Mouse (Mus musculus) lung, embryonic 16.5 days (tissue): Measurements from ENCODE around the gene Gm9803. TPM values are rescaled to one million over a fixed set of nuclear protein-coding genes. Genes with fewer than 3 reads are reported as not detected.
"Not testable (repeated sequence)": the region's sequence is repeated elsewhere in the genome, so short reads cannot be mapped to it uniquely, and the experiment has no call there.

Experiments used
- ATAC-seq: fragments of 200-750 bp; cut with Nextera tagmentation; 2 replicates; pipeline ENCODE4 v1.8.0; 2017; ENCODE audit warnings: low read depth, mild to moderate bottlenecking, moderate library complexity
- H3K27ac ChIP-seq: fragments of 300-500 bp; sonication (generic); 2 replicates; pipeline ENCODE4 v1.5.1; 2014; ENCODE audit warnings: mild to moderate bottlenecking, control low read depth, low read length
- H3K27me3 ChIP-seq: fragments of 300-500 bp; sonication (generic); 2 replicates; pipeline ENCODE4 v1.6.1; 2014; ENCODE audit warnings: low read depth, low read length, mixed read lengths; ENCODE audit not compliant: control insufficient read depth, insufficient read depth
- H3K36me3 ChIP-seq: fragments of 300-500 bp; sonication (generic); 2 replicates; pipeline ENCODE4 v1.6.1; 2014; ENCODE audit warnings: low read length; ENCODE audit not compliant: control insufficient read depth, insufficient read depth
- H3K4me1 ChIP-seq: fragments of 300-500 bp; sonication (generic); replicated peaks from 2 replicates; pipeline ENCODE4 v1.6.1; 2014; ENCODE audit warnings: low read length, mixed read lengths; ENCODE audit not compliant: control insufficient read depth, insufficient read depth
- H3K4me2 ChIP-seq: fragments of 300-500 bp; sonication (generic); 2 replicates; pipeline ENCODE4 v1.6.1; 2014; ENCODE audit warnings: low read depth, low read length, control low read depth
- H3K4me3 ChIP-seq: fragments of 300-500 bp; sonication (generic); 2 replicates; pipeline ENCODE4 v1.5.1; 2014; ENCODE audit warnings: mild to moderate bottlenecking, low read length, control low read depth
- H3K9ac ChIP-seq: fragments of 300-500 bp; sonication (generic); 2 replicates; pipeline ENCODE4 v1.6.1; 2014; ENCODE audit warnings: low read length, control low read depth
- H3K9me3 ChIP-seq: fragments of 300-500 bp; sonication (generic); 2 replicates; pipeline ENCODE4 v1.6.1; 2016; ENCODE audit warnings: low read length; ENCODE audit not compliant: control insufficient read depth
- WGBS: fragments of 180-500 bp; shearing (Covaris S2); extraction: QIAGEN DNeasy Blood & Tissue Kit; methylation state at CpG from one replicate; pipeline ENCODE4 v1.1.7; 2014; 5-methylcytosine and 5-hydroxymethylcytosine counted together
- polyA plus RNA-seq: library from polyadenylated mRNA; unstranded; fragments of >200 nt; fragmentation: Nextera tagmentation; extraction: Ambion mirVana; gene quantifications from 2 replicates; pipeline ENCODE4 v1.2.1, GENCODE M21; 2015

Gm9803 gene
- polyA plus RNA-seq = 12.5 and 25.4 TPM in 2 replicates

DNA sequence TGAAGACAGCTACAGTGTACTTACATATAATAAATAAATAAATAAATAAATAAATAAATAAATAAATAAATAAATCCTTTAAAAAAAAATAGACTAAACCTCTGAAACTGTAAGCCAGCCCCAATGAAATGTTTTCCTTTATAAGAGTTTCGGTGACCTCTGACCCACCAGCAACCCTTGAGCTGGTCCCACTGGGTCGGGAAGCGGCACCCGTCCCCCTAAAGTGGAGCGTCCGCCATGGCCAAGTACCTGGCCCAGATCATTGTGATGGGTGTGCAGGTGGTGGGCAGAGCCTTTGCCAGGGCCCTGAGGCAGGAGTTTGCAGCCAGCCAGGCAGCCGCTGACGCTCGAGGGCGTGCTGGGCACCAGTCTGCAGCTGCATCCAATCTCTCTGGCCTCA is at the start of gene Gm9803:
TSS of gene Gm9803 (plus strand) at position 154 of the 400 bp plus-strand sequence.
- WGBS = 99% methylated on average over 10 of the region's 10 CpGs
- not testable (repeated sequence) for H3K27ac ChIP-seq, H3K4me3 ChIP-seq, ATAC-seq, H3K4me1 ChIP-seq, H3K4me2 ChIP-seq, H3K9ac ChIP-seq, H3K9me3 ChIP-seq, H3K27me3 ChIP-seq
- H3K36me3 ChIP-seq = peaks cover 12% of the 10 kb centered on the region

DNA sequence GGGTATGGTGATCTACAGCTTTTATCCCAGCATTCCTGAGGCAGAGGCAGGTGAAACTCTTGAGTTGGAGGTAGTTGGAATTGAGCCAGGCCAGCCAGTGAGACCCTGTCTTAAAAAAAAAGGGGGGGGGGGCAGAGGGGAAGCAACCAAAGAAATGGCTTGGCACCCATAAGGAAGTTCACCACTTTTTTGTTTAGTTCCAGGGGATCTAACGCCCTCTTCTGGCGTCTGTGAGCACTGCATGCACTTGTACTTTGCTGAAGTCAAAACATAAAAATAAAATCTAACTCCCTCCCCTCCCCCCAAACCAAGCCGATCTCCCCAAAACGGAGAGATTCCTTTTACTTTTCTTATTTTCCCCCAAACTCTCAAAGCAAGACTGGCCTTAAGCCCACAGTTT is 48.5 kb upstream of the Gm9803 start:
- peaks cover 10% of the 10 kb centered on the region for H3K4me1 ChIP-seq
- 45% methylated on average over 4 of the region's 4 CpGs for WGBS
- no peaks in the 10 kb centered on the region for H3K36me3 ChIP-seq
- no peaks in the 10 kb centered on the region for H3K9me3 ChIP-seq
- no peak overlapping the region for H3K27ac ChIP-seq
- ATAC-seq = no peak
- H3K4me2 ChIP-seq = no peak overlapping the region
- H3K27me3 ChIP-seq = no peaks in the 10 kb centered on the region
- no peak overlapping the region for H3K4me3 ChIP-seq
- no peak overlapping the region for H3K9ac ChIP-seq

DNA sequence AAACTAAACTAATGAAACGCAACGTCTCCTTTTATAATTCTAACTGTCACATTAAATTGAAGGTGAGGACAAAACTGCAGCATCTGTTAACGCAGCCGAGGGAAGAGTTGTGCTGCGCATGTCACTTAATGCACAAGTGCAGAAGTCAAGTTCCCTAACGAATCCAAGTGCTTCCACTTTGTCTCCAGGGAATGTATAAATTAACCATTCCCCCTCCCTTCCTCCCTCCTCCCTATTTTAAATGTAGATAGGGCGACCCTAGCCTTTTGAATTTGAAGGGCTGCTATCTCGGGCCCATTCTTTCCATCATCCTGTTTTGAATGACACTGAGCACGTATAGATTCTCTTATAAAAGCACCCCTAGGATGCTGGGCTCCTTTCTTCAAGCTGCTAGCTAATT is 46.4 kb upstream of the Gm9803 start:
- peak overlapping the region; percentile 95 for H3K9ac ChIP-seq
- no peak overlapping the region for H3K27ac ChIP-seq
- WGBS = 11% methylated on average over 9 of the region's 9 CpGs
- no peaks in the 10 kb centered on the region for H3K36me3 ChIP-seq
- H3K4me3 ChIP-seq = peak overlapping the region; percentile 81
- no peak for ATAC-seq
- H3K27me3 ChIP-seq = no peaks in the 10 kb centered on the region
- peaks cover 18% of the 10 kb centered on the region for H3K4me1 ChIP-seq
- peak overlapping the region; percentile 93 for H3K4me2 ChIP-seq
- no peaks in the 10 kb centered on the region for H3K9me3 ChIP-seq

DNA sequence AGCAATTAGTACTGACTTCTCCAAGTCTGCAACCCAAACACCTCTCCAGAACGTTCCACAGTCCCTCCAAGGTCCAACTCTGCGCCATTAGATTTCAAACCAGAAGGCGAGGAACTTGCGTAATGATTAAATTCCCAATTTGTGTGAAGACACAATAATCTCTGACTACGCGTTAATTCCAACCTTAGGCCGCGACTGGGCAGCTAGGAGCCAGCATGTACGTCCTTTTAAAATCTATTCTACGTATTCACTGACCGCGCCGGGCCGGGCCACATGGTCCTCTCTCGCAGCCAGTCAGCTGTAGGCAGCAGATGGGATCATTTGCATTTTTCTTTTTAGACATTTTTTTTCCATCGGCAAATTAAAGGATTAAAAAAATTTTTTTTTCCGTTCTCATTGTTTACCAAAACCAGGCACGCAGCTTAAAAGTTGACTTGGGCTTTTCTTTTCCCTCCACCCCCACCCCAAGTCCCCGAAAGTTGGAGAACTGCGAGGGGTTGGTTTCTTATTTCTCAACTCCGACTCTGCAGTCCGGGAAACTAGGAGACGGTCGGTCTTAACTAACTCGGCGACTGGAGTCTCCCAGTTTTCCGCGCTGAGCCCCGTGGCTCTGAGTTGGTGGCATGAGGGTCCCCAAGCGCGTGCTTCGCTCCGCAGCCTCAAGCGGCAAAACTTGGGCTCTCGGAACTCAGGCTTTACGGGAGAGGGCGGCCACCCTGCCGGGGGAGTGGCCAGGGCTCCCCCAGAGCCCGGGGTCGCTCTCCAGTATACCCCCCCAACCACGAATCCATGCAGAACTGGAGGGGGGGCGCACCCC is 45.8 kb upstream of the Gm9803 start:
- no peaks in the 10 kb centered on the region for H3K36me3 ChIP-seq
- WGBS = under 1% methylated on average over 41 of the region's 42 CpGs
- H3K9me3 ChIP-seq = no peaks in the 10 kb centered on the region
- H3K4me1 ChIP-seq = peaks cover 23% of the 10 kb centered on the region
- H3K27ac ChIP-seq = peak overlapping the region; percentile 96
- H3K9ac ChIP-seq = peak overlapping the region; percentile 95
- H3K4me2 ChIP-seq = peak overlapping the region; percentile 93
- peak overlapping the region; percentile 81 for H3K4me3 ChIP-seq
- no peaks in the 10 kb centered on the region for H3K27me3 ChIP-seq
- peak; percentile 44 for ATAC-seq

DNA sequence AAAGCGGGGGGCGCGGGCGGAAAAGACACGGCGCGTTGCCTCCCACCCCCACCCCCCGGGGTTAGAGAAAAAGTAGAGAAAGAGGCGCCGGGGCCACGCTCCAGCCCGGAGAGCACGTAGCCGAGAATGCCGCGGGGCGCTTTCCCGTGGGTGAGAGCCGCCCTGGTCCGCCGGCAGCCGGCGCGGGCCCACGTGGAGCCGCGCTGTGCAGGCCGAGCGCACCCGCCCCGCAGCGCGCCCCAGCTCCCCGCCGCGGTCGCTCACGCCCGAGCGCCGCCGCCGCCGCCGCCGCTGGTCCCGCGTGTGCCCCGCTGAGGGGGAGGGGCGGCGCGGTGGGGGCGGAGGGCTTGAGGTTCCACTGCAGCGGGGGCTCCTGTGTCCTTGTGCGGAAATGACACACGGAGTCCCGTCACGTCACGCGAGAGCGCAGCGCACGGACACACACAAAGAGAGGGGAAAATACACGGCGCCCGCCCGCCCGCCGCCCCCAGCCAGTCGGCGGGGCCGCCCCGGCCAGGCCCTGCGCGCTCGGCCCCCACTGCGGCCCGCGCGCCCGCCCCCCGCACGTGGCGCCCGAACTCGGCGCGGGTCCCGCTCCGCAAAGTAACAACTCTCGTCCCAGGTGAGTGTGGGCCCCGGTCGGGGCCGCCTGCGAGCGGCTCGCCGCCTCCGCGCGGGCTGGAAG is 45.0 kb upstream of the Gm9803 start, which contains the start of gene Bend3:
TSS of gene Bend3 (plus strand) at position 81 of the 685 bp plus-strand sequence.
- peak; percentile 53 for ATAC-seq
- Histone ChIP-seq H3K27me3 (no peaks in the 10 kb centered on the region), H3K36me3 (no peaks in the 10 kb centered on the region), H3K9me3 (no peaks in the 10 kb centered on the region), H3K27ac (peak within 1 kb of the TSS; percentile 96), H3K4me1 (peaks cover 30% of the 10 kb centered on the region), H3K4me2 (peak within 1 kb of the TSS; percentile 93), H3K9ac (peak within 1 kb of the TSS; percentile 95), H3K4me3 (peak within 1 kb of the TSS; percentile 81)
- 0% methylated on average over 48 of the region's 101 CpGs for WGBS

DNA sequence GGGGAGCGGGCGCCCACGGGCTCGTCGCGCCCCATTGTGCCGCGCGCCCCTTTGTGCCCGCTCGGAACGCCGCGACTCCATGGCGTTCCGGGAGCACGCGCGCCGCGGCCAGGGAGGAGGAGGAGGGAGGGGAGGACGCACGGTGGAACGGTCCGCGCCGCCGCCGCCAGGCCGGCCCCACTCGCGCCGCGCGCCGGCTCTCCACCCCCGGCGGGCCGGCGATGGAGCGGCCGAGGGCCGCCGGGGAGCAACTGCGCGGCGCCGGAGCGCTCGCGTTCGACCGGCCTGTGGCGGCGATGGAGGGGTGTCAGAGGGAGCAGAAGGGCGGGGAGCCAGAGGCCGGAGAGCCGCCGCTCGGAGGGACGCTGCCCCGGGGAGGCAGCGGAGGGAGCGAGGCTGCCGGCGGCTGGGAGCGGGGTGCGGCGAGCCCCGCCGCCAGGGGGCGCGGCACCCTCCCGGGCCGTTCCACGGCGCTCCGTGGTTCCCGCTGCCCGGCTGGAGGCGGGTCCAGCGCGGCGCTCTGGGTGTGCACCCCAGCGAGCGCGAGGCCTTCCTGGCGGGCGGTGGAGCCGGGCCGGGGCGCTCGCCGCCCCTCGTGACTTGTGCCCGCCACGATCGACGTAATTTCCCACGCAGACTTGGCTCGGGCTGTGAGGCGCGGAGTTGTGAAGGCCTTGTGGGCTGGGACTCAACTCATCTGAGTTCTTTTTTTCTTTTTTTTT is 44.3 kb upstream of the Gm9803 start:
- under 1% methylated on average over 73 of the region's 103 CpGs for WGBS
- ATAC-seq = peak; percentile 90
- H3K36me3 ChIP-seq = no peaks in the 10 kb centered on the region
- no peaks in the 10 kb centered on the region for H3K27me3 ChIP-seq
- H3K27ac ChIP-seq = peak overlapping the region; percentile 96
- H3K9me3 ChIP-seq = no peaks in the 10 kb centered on the region
- H3K4me1 ChIP-seq = peaks cover 32% of the 10 kb centered on the region
- H3K9ac ChIP-seq = peak overlapping the region; percentile 95
- peak overlapping the region; percentile 93 for H3K4me2 ChIP-seq
- peak overlapping the region; percentile 81 for H3K4me3 ChIP-seq

DNA sequence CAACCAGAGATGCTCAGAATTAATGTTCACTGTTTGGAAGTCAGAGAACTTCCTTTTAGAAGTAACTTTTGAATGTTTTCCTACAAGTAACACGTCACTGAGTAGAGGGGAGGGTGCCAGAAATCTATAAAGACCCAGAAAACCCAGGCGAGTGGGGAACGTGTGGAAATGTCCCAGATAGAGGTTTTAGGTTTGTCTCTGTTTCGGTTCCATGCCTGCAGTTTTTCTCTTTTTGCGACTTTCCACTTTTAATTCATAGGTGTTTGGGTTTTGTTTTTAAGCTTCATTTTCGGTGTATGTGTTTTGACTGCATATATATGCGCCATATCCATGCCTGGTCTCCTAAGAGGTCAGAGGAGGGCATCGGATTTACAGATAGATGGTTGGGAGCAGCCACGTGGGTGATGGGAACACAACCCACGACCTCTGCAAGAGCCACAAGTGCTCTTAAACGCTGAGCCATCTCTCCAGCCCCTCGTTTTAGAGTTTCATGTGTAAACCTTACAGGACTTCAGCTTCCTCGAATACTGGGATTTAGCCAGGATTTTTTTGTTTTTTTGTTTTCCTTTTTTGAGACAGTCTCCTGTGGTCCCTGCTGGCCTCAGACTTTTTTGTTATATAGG is 43.5 kb upstream of the Gm9803 start:
- Histone ChIP-seq H3K4me1 (peaks cover 32% of the 10 kb centered on the region), H3K9me3 (no peaks in the 10 kb centered on the region), H3K9ac (peak overlapping the region; percentile 95), H3K27me3 (no peaks in the 10 kb centered on the region), H3K27ac (peak overlapping the region; percentile 96), H3K4me2 (peak overlapping the region; percentile 93), H3K36me3 (no peaks in the 10 kb centered on the region), H3K4me3 (peak overlapping the region; percentile 81)
- no peak for ATAC-seq
- WGBS = 6% methylated on average over 13 of the region's 13 CpGs

DNA sequence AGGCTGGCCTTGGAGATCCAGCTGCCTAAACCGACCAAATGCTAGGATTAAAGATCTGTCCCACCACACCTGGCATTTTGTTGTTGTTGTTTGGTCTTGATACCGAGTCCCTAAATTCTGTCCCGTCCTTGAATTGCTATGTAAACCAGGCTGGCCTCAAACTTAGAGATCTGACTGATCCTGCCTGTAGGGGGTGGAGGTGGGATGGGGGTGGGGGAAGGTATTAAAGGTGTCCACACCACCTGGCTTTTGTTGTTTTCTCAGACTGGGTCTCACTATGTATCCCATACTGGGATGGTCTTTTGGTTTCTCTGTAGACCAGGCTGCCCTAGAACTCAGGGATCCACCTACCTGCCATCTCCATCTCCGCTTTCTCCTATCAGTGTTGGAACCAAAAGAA is 42.7 kb upstream of the Gm9803 start:
- no peaks in the 10 kb centered on the region for H3K27me3 ChIP-seq
- H3K4me2 ChIP-seq = no peak overlapping the region
- ATAC-seq = no peak
- H3K9ac ChIP-seq = no peak overlapping the region
- no peak overlapping the region for H3K4me3 ChIP-seq
- no peak overlapping the region for H3K27ac ChIP-seq
- no peaks in the 10 kb centered on the region for H3K9me3 ChIP-seq
- WGBS = 42% methylated on average over 4 of the region's 4 CpGs
- H3K36me3 ChIP-seq = no peaks in the 10 kb centered on the region
- H3K4me1 ChIP-seq = peaks cover 32% of the 10 kb centered on the region
